Mouse (Mus musculus): Measurements from ENCODE around the gene Fcgr1.
"Not testable (repeated sequence)": the region's sequence is repeated elsewhere in the genome, so short reads cannot be mapped to it uniquely, and the experiment has no call there.

Gene Fcgr1

DNA sequence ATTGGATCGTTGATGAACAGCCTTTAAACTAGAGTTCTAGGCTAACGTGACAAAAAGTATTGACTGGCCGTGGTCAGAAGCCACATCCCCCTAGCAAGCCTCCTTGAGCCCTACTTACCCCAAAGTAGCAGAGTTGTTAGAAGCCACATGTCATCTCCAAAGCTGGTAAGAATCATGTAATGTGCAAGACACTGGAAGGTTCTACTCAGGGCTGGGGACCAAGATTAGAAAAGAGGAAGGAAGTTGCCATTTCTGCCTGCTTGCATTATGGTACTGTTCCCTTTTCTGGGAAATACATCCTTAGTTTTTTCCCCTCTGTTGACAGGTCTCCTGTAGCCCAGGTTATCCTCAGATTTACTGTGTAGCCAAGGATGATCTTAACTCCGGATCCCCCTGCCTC, at the start of gene Fcgr1:
Gene Fcgr1 (minus strand): TSS at position 183 of the 400 bp plus-strand sequence.
- no peaks in the 10 kb centered on the region for H3K27me3 ChIP-seq (ENCODE audit: control insufficient read depth, insufficient read depth, low read length, poor library complexity, severe bottlenecking)
- peak; percentile 35 for DNase-seq (ENCODE audit: low read depth, low spot score)
- H3K36me3 ChIP-seq (ENCODE audit: control insufficient read depth, insufficient read depth, low read length, poor library complexity, severe bottlenecking): no peaks in the 10 kb centered on the region

DNA sequence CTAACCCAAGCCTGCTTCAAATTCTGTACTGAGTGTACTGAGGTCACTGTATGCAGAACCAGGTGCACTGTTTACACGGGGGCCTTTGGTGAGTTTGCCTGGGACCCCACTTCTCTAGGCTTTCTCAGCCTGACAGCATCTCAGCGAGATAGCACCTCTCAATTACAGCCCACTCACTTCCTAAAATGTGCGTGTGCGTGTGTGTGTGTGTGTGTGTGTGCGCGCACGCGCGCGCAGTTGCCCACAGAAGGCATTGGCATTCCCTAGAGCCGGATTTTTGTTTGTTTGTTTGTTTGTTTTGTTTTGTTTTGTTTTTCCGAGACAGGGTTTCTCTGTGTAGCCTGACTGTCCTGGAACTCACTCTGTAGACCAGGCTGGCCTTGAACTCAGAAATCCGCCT, 48.9 kb upstream of the Fcgr1 start:
- not testable (repeated sequence) for H3K27me3 ChIP-seq (ENCODE audit: control insufficient read depth, insufficient read depth, low read length, poor library complexity, severe bottlenecking); DNase-seq (ENCODE audit: low read depth, low spot score); H3K36me3 ChIP-seq (ENCODE audit: control insufficient read depth, insufficient read depth, low read length, poor library complexity, severe bottlenecking)

GRCm38 (mm10) chr3:96342100-96342499, 48.3 kb upstream of the Fcgr1 start:
- H3K36me3 ChIP-seq (ENCODE audit: control insufficient read depth, insufficient read depth, low read length, poor library complexity, severe bottlenecking); H3K27me3 ChIP-seq (ENCODE audit: control insufficient read depth, insufficient read depth, low read length, poor library complexity, severe bottlenecking); DNase-seq (ENCODE audit: low read depth, low spot score): not testable (repeated sequence)

DNA sequence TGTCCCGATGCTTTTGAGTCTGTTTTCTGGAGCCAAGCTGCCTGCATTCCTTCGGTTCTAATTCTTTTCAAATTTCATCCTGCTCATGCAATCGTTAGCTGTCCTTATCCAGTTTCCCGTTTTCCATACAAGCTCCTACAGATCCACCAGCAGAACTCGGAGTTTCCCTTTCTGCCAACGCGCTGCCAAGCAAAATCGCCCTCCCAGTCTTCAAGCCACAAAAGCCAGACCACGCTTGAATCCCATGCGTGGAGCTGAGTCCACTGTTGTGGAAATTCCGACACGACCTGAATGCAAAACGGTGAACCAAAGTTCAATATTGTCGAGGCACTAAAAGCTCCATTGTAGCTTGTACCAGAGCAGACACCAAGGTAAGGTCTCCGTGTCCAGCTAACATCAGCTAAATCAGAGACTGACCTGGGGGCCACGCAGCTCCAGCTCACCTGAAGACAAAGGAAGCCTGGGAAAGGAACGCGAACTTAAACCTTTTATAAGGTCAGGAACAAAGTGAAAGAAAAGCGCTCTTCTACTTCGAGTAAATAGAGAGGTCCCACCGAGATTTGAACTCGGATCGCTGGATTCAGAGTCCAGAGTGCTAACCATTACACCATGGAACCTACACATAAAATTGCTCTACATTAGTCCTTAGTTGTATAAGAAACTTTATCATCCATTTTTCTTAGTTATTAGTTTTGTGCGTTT, 47.0 kb upstream of the Fcgr1 start:
- no peaks in the 10 kb centered on the region for H3K36me3 ChIP-seq (ENCODE audit: control insufficient read depth, insufficient read depth, low read length, poor library complexity, severe bottlenecking)
- peak; percentile 51 for DNase-seq (ENCODE audit: low read depth, low spot score)
- peaks cover 2% of the 10 kb centered on the region for H3K27me3 ChIP-seq (ENCODE audit: control insufficient read depth, insufficient read depth, low read length, poor library complexity, severe bottlenecking)

DNA sequence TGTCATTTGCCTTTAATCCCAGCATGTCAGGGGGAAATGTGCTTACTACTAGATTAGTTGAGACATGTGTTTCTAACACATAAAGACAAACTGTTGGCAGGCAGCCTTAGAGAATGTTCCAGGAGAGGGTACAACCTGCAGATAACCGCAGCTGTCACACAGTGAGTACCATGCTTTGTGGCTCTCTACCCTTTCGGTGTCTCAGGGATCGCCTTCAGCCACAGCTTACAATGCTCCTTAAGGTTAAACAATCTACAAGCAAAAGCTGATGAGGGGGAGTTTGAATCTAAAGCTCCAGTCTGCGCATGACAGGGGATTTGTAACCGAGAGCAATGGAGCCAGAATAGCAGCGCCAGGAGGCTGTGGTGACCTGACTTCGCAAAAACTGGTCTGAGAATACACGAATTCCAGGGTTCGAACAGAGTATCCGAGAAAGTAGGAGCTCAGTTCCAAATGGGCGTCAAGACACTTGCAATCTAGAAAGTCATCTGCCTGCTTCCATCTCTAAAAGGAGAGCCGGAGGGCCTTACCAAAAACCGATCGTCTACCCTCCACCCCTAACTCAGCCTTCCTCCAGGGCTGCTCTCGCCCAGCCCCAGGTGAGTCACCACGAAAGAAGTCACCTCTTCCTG, 45.2 kb upstream of the Fcgr1 start:
- Histone ChIP-seq H3K27me3 (ENCODE audit: control insufficient read depth, insufficient read depth, low read length, poor library complexity, severe bottlenecking) (no peaks in the 10 kb centered on the region; the same call in 1 of the 2 replicates), H3K36me3 (ENCODE audit: control insufficient read depth, insufficient read depth, low read length, poor library complexity, severe bottlenecking) (no peaks in the 10 kb centered on the region)
- DNase-seq (ENCODE audit: low read depth, low spot score): no peak

- no peak for DNase-seq (ENCODE audit: low read depth, low spot score)
- H3K27me3 ChIP-seq (ENCODE audit: control insufficient read depth, insufficient read depth, low read length, poor library complexity, severe bottlenecking): no peaks in the 10 kb centered on the region; the same call in 1 of the 2 replicates
Observed at GRCm38 (mm10) chr3:96338043-96338442, 44.3 kb upstream of the Fcgr1 start.

GRCm38 (mm10) chr3:96337269-96337668, 43.5 kb upstream of the Fcgr1 start:
- no peak for DNase-seq (ENCODE audit: low read depth, low spot score)
- H3K27me3 ChIP-seq (ENCODE audit: control insufficient read depth, insufficient read depth, low read length, poor library complexity, severe bottlenecking): no peaks in the 10 kb centered on the region; the same call in 1 of the 2 replicates
- no peaks in the 10 kb centered on the region for H3K36me3 ChIP-seq (ENCODE audit: control insufficient read depth, insufficient read depth, low read length, poor library complexity, severe bottlenecking)

More at GRCm38 (mm10) chr3:96338043-96338442, 44.3 kb upstream of the Fcgr1 start:
- H3K36me3 ChIP-seq (ENCODE audit: control insufficient read depth, insufficient read depth, low read length, poor library complexity, severe bottlenecking): no peaks in the 10 kb centered on the region

DNA sequence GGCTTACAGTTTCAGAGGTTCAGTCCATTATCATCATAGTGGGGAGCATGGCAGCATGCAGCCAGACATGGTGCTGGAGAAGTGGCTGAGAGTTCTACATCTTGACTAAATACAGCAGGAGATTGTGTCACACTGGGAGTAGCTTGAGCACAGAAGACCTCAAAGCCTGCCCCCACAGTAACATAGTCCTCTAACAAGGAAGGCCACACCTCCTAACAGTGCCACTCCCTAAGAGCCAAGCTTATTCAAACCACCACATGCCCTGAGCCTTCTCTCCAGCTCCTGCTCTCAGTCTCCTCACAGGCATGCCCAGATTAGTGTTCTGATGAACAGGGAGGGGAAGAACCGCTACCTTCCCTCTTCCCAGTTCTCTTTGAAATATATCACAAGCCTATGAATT, 42.9 kb upstream of the Fcgr1 start:
- DNase-seq (ENCODE audit: low read depth, low spot score): no peak
- no peaks in the 10 kb centered on the region; the same call in 1 of the 2 replicates for H3K27me3 ChIP-seq (ENCODE audit: control insufficient read depth, insufficient read depth, low read length, poor library complexity, severe bottlenecking)

GRCm38 (mm10) chr3:96335591-96335990, 41.8 kb upstream of the Fcgr1 start:
- no peak for DNase-seq (ENCODE audit: low read depth, low spot score)
- no peaks in the 10 kb centered on the region for H3K36me3 ChIP-seq (ENCODE audit: control insufficient read depth, insufficient read depth, low read length, poor library complexity, severe bottlenecking)
- no peaks in the 10 kb centered on the region; the same call in 1 of the 2 replicates for H3K27me3 ChIP-seq (ENCODE audit: control insufficient read depth, insufficient read depth, low read length, poor library complexity, severe bottlenecking)

More for the DNA sequence above, 42.9 kb upstream of the Fcgr1 start:
- H3K36me3 ChIP-seq (ENCODE audit: control insufficient read depth, insufficient read depth, low read length, poor library complexity, severe bottlenecking): no peaks in the 10 kb centered on the region

- Histone ChIP-seq H3K27me3 (ENCODE audit: control insufficient read depth, insufficient read depth, low read length, poor library complexity, severe bottlenecking) (no peaks in the 10 kb centered on the region; the same call in 1 of the 2 replicates), H3K36me3 (ENCODE audit: control insufficient read depth, insufficient read depth, low read length, poor library complexity, severe bottlenecking) (no peaks in the 10 kb centered on the region)
- DNase-seq (ENCODE audit: low read depth, low spot score): no peak
Observed at GRCm38 (mm10) chr3:96335163-96335550, 41.4 kb upstream of the Fcgr1 start.

GRCm38 (mm10) chr3:96334175-96335162, 40.7 kb upstream of the Fcgr1 start:
- DNase-seq (ENCODE audit: low read depth, low spot score): peak; percentile 40
- no peaks in the 10 kb centered on the region for H3K36me3 ChIP-seq (ENCODE audit: control insufficient read depth, insufficient read depth, low read length, poor library complexity, severe bottlenecking)
- H3K27me3 ChIP-seq (ENCODE audit: control insufficient read depth, insufficient read depth, low read length, poor library complexity, severe bottlenecking): no peaks in the 10 kb centered on the region; the same call in 1 of the 2 replicates

DNA sequence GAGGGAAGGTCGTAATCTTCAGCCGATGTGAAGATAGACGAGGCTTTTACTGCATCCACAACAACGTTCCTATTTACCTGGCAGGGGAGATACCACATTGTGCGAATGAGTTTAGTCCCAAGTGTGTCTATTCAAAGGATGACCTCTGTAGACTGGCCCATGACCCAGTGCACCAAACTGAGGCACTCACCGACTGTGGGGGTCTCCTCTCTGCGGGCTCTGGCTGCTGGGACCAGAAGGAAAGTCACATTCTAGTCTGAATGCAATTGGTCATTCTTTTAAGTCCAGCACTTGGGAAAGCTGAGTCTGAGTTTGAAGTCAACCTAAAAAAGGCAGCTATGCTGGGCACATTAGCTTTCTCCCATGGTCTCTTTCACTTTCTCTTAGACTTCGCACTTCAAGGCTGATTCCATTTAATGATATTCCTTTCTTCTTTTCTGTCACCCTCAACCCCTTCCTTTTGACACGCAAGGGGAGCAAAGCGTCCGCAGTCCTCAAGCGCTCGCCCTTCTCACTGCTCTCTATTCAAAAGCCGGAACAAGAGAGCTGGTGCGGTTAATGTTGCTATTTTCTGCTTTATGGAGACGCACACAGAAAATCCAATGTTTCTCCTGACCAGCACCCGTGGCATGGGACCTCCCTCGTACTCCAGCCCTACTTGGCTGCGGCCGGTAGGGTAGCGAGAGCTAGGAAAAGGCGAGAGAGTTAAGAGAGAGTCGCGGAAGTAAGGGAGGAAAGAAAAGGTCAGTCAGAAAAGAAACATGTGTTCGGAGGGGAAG, 39.8 kb upstream of the Fcgr1 start:
- peak; percentile 39 for DNase-seq (ENCODE audit: low read depth, low spot score)
- Histone ChIP-seq H3K36me3 (ENCODE audit: control insufficient read depth, insufficient read depth, low read length, poor library complexity, severe bottlenecking) (no peaks in the 10 kb centered on the region), H3K27me3 (ENCODE audit: control insufficient read depth, insufficient read depth, low read length, poor library complexity, severe bottlenecking) (no peaks in the 10 kb centered on the region; the same call in none of the 2 replicates)

DNA sequence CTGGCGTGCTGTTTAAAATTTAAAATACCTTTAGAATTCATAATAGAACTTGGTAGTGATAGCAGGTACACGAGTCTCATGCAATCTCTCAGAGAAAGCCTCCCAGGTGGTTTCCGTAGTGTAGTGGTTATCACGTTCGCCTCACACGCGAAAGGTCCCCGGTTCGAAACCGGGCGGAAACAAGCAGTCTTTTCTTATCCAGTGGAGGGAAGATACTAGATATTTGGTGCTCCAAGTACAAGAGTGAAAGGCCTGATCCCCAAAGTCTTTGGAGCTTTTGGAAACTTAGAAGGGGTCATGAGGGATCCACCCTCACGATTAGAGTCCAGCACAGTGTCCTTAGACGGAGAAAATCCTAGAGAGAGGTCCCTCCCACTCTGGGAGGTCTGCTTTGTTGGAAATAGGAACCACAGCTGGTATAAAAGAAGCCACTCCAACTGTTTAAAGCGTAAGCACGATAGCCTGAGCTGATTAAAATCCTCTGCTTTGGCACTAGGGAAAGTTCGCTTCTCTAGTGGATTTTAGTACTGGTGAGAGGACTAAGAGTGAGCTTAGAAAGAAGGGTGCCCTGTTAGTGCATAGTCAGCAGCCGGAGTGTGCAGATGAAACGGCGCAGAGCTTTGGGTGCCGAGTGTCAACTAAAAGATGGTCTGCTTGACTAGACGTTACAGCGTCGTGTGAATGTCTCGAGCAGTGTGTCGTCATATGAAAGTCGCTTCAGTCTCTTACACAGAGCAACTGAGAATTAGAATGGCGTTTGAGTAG, 39.0 kb upstream of the Fcgr1 start:
- H3K27me3 ChIP-seq (ENCODE audit: control insufficient read depth, insufficient read depth, low read length, poor library complexity, severe bottlenecking): no peaks in the 10 kb centered on the region; the same call in none of the 2 replicates
- DNase-seq (ENCODE audit: low read depth, low spot score): peak; percentile 61
- no peaks in the 10 kb centered on the region for H3K36me3 ChIP-seq (ENCODE audit: control insufficient read depth, insufficient read depth, low read length, poor library complexity, severe bottlenecking)

Measured in splenic B cell, adult 2 months (primary cell).